Mouse (Mus musculus): ENCODE results near the gene Hist1h4c.
A peak's percentile ranks its signal among the peaks of the same experiment; 100 is the strongest.
"Not testable (repeated sequence)": the region's sequence is repeated elsewhere in the genome, so short reads cannot be mapped to it uniquely, and the experiment has no call there.

The Hist1h4c gene

DNA sequence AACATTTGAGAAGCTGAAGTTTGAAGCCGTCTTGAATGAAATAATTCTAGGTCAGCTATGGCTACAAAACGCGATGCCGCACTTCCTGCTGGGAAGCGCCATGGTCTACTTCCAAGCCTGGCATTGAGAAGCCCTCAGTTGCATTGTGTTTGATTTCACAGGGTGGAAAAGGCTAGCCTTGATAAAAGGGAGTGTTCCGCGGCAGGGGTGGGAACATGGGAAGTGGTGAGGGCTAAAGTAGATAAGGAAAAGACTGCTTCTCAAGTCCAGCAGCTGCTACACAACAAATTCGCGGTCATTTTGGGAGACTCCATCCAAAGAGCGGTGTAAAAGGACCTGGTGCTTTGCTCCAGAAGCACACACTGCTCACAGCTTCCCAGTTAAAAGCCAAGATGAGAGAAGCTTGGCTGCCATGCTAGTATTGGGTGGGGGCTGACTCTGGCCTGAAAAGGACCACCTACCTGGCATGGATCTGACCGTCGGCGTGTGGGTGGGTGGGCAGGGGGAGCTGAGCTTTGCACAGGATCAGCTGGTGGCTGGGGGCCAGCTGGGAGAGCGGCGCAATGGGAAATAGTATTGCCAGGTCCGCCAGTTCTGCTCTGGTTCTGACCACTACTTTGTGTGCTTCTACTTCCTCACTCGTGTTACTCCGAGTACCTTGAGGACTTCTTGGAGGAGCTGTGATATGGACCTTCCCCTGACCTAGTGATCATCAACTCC is 30.4 kb upstream of the Hist1h4c start:
- no peak for DNase-seq

DNA sequence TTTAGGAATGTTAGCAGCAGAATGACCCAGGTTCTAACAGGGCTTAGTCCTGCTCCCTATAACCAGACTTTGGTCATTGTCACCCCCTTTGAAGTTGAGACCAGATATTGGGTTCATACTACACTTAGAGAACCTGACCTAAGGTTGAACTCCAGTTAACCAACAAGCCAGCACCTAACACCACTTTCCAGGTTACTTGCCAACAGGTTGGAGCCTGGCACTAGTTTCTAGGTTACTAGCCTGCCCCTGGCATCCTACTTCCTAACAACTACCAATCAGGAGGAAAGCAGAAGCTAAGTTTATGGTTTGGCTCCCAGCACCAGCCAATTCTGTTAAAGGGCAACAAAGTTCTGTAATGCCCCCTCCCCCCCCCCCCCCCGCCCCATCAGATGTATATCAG is 27.0 kb upstream of the Hist1h4c start:
- no peak for DNase-seq

DNA sequence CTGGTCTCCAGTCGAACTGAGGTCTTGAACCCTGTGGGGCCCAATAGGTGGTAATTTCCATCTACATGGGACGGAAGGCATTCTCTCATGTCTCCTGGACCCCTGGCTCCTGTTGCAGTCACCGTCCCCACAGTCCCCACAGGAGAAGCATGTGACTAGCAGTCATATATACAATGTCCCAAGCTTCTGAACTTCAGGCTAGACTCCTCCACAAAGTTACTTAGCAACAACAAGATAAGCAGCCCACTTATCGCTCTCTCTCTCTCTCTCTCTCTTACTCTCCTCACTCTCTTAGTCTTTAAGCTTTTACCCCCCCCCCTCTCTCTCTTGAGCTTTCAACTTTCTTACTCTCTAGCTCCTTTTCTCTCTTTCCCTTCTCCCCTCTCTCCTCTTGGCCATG is 26.0 kb upstream of the Hist1h4c start:
- no peak for DNase-seq

DNA sequence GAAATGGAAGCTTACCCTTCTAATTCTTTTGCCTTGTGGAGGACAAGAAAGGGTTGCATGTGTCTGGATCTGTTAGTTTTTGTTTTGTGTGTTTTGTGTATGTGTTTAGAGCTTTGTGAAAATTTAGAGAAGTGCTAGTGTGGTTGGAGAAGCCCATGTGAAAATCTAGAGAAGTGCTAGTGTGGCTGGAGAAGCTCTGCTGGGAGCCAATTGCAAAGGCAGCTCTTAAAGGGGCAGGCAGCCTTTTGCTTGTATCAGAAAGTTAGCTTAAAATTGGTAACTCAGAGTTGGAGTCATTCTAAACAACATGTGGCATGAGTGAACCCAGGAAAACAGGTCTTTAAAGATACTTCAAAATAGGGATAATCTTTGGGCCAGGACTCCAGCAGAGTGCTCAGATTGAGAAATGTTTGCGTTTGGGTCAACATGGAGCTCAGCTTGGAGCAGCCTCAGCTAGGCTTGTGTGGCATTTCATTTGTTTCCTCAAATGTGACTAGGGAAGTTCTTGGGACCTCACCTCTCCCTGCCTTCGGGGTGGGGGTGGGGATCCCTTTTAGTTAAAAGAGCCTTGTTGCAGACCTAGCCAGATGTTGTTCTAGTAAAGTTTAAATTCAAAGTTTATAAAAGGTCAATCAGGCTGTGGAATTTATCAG is 19.5 kb upstream of the Hist1h4c start:
- not testable (repeated sequence) for DNase-seq

- DNase-seq, result no peak
Measured at GRCm38 (mm10) chr13:23717176-23717575, 18.9 kb upstream of the Hist1h4c start.

DNA sequence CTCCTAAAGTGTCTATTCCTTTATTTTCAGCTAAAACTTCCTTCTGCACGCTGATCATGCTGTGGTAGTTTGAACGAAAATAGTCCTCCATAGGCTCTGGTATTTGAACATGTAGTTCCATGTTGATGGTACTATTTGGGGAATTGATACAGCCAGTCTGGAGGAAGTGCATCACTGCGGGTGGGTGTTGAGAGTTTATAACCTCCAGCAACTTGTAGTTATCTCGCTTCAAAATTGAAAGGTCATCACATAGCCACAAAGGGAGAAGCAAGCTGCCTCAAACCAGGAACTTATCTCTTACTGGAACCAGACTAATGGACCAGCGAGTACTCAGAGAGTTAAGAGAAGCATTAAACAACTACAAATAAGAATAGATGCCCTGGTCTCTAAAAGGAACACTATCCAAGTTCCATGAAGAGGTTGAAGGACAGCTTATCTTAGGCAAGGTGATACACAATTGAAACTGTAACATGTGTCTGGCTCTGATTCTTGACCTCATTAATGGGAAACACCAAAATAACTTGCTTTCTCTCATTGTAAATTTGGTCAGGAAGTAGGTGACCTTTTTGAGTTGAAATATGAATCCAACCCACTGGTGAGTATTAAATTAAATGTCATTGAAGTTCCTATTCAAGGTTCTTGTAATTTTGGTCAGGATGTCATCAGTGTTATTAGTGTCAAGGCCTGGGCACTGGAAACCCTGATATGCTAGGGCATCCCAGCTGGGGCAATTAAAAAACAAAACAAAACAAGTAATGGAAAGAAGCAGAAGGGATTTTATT is 18.2 kb upstream of the Hist1h4c start:
- DNase-seq, result no peak

DNA sequence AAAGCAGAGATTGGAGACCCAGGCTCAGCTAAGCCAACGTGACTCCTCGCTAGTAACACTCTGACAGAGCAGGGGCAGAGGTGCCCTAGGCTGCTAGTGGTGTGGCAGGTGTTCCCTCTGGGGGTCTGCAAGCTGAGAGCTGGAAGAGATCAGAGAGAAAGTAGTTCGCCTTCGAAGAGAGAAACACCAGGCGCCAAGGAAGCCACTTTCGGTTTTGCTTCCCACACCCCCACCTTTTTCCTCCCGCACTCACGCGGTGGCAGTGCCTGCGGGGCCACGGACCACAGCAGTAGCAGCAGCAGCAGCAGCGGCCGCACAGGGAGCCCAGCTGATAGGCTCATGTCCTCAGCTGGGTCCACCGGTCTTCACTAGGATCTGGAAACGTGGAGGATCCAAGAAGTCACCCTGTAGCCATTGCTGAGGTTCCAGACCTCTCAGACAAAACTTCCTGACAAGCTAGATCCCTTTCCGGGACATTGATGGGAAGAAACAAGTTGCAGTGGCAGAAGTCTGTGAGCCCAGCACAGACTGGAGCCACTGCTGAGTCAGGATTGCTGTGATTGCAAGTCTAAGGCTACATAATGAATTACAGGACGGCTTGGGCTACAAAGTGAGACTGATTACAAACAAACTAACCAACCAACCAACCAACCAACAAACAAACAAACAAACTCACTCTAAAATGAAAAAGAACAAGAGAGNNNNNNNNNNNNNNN is 12.3 kb upstream of the Hist1h4c start, which contains the start of gene Hfe:
Gene Hfe (minus strand): TSS at position 481 of the 716 bp plus-strand sequence.
- DNase-seq, result peak; percentile 61 to 76

DNA sequence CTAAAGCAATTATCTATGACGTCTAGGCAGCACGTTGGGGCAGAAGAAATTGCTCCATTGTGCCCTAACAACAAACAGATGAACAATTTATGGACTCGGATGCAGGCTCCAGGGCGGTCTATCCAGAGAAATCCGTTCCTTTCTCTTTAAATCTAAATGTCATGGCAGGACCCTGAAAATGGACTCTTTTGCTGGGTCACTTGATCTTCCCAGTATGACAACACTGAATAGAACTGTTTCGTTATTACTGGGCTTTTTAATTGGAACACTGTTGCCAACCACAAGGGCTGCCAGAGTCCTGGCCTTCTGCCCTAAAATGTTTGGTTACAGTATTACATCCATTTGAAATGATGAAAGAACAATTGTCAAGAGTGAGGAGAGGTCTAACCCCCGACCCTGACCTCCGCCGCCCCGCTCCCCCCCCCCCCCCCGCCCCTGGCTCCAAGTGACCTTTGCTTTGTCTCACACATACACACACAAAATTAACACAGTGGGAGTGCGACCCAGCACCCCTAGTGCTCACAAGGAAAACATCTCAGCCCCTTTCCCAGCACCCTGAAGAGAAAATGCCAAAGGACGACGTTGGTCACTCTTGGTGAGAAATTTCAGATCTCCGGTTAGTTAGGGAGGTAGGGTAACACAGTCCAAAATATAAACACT is 11.6 kb upstream of the Hist1h4c start:
- no peak for DNase-seq

DNA sequence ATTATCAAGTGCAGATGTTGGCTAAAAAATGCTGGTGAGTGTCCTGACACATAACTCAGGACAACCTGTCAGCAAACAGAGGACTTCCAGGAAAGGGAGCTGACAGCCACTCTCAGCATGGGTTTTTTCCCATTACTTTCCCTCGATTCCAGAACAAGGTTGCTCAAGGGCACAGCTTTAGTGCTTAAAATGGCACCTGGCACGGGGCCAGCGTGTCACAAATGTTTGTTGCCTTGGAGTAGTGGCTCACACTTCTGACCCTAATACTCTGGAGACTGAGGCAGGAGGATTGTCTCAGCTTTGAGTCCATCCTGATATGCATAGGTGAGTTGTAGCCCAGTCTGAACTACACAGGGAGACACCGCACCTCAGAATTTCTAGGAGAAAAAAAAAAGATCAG is 10.4 kb upstream of the Hist1h4c start:
- no peak for DNase-seq

- no peak for DNase-seq
Measured at GRCm38 (mm10) chr13:23708041-23708440, 9.8 kb upstream of the Hist1h4c start.

GRCm38 (mm10) chr13:23706771-23707170 is 8.5 kb upstream of the Hist1h4c start:
- no peak for DNase-seq

GRCm38 (mm10) chr13:23705751-23706356 is 7.6 kb upstream of the Hist1h4c start:
- no peak for DNase-seq

GRCm38 (mm10) chr13:23702801-23703200 is 4.5 kb upstream of the Hist1h4c start:
- not testable (repeated sequence) for DNase-seq

DNA sequence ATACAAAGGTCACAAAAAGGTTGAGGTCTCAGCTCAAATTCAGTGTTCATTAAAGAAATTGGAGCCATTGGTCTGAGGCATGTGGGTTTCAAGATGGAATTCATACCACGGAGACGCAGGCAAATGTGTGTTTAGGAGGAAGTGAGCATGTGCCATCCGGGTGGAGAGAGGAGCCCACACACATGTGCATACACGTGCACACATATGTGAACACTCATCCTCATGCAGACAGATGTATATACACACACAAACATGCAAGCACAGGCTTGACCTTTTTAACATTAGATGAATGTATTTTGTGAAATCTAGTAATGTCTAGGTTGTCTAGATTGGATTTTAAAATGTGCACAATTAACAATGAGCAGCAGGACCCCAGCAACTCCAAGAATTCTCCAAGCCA is 4.0 kb upstream of the Hist1h4c start:
- DNase-seq, result no peak

DNA sequence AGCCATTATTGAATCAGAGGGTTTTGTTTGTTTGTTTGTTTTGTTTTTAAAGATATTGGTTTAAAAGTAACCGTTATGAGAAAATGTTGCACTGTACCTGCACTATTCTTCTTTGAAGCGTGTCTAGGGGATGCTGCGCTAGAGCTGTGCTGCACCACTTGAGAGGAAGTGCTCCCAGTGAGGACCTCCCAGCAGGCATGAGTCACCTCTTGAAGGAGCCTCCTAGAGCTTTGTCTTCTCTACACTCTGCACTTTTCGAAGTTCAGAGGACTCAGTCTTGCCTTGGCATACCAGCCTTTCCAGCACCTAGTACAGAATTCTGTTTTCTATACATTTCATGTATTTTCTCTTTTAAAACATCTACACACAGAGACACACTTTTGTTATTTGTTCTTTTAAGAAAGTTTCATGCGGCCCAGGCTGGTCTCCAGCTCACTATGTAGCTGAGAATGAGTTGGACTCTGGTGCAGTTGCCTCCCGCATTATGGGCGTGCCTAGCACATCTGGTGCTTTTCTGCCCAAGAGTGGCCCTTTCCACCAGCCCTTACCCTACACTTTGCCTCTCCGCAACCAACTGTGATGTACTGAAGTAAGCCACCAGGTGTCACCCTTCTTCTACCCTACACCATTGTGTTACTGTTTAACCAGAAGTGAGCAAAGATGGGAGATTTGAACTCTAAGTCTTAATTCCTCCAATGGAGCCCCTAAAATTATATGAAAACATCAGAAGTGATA is 2.7 kb upstream of the Hist1h4c start:
- DNase-seq, result peak; percentile 70 to 78

- no peak for DNase-seq
Measured at GRCm38 (mm10) chr13:23699767-23700166, 1.5 kb upstream of the Hist1h4c start.

DNA sequence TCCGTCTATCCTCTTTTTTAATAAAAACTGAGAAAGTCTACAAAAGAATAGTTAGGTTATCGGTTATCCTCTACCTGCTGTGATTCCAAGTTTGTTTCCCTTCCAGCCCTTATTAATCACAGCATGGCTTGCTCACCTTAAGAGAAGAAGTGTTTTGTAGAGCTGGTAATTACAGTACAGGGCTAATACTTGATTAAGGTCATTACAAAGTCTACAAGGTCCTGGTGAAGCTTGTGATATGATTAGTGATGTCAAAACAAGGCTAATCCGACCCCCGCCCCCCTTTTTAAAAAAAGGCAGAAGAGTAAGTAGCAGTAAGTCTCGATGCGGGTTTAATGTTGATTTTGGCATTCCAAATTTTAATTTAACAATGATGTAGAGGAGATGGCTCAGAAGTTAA is 742 bp upstream of the Hist1h4c start:
- DNase-seq, result no peak

DNA sequence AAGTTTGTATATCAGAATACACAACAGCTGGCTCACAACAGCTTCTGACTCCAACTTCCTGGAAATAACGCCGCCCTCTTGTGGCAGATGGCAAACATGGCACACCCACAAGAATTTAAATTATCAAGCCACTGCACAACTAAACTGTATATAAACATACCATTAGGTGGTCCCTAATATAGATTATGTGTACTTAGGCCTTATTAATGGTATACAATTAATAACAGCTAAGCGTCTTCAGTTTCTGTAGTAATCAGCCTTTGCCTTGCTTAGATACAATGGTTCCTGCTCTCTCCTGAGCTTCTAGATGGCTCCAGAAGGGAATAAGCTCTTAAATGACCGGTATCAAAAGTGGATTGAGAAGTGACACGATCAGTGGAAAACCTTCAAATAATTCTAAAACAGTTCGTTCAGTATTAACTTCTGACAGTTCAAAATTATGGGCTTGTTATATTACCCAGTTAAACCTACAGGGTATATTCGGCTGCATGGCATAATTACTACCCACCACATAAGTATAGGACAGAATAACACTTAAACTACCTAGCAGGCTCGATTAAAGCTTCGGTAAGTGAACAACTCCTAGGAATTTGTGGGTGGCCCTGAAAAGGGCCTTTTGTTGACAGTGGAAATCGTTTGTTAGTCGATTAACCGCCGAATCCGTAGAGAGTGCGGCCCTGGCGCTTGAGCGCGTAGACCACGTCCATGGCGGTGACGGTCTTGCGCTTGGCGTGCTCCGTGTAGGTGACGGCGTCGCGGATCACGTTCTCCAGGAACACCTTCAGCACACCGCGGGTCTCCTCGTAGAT is 559 bp downstream of the Hist1h4c start:
- peak; percentile 75 to 82 for DNase-seq

- no peak for DNase-seq
Measured at GRCm38 (mm10) chr13:23696061-23696474, 2.2 kb downstream of the Hist1h4c start.

DNA sequence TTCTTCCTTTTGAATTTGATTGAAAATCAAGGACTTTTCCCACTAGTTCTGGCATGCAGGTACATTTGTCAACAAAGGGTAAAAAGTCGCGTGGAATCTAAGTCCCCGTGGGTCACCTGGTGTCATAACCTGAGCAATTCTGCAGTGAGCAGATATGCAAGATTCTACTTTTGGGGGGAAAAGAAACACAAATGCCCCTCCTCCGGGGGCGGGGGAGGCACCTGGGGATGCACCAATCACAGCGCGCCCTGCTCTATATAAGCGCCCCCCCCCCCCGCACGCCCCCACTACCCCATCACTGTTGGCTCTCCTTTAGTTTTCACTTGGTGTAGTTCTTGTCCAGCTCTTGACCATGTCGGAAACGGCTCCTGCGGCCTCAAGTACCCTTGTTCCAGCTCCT is 2.7 kb downstream of the Hist1h4c start, which contains the start of gene Hist1h1t:
Gene Hist1h1t (plus strand): TSS at position 301 of the 400 bp plus-strand sequence.
- no peak for DNase-seq
